Mouse (Mus musculus): ENCODE measurements around the gene 4933402E13Rik.

4933402E13Rik gene

DNA sequence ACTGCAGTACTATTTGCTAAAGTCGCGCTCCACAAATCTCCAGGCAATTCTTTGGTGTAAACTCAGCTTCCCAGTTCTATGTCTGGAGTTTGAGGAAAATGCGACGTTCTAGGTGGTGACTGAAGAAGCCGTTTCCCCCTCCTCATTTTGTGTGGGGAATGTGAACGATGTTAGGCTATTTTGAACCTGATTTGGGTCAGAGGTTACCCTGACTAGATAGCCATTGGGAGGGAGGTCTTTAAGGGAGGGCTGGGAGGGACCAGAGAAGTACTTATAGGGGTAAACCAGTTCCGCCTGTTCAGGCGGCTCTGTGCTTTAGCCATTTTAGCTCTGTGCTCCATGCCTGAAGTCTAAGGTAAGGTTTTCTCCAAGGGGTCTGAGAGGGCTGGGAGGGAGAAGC, at the start of gene 4933402E13Rik:
Gene 4933402E13Rik (plus strand): TSS at position 301 of the 400 bp plus-strand sequence.
- no peak for DNase-seq (ENCODE audit: low spot score in 2 of 2)
